Mouse (Mus musculus) limb, embryonic 13.5 days (tissue): ENCODE measurements at regions not wholly inside any gene's neighbourhood (a gene's known extent, or its start where the extent isn't known, plus 50 kb on each side); places are given as distances from the start of the nearest gene placed in this dataset.

Source experiments
- ATAC-seq: fragments of 200-750 bp; cut with Nextera tagmentation; 2 replicates; pipeline ENCODE4 v1.8.0; 2017; ENCODE audit warnings: low read depth, moderate number of reproducible peaks, moderate TSS enrichment; ENCODE audit not compliant: low FRiP score
- H3K27ac ChIP-seq: fragments of 300-500 bp; sonication (generic); 2 replicates; pipeline ENCODE4 v1.5.1; 2015; ENCODE audit warnings: inconsistent platforms, mild to moderate bottlenecking, moderate library complexity
- H3K27me3 ChIP-seq: fragments of 300-500 bp; sonication (generic); 2 replicates; pipeline ENCODE4 v1.6.1; 2015; ENCODE audit warnings: mild to moderate bottlenecking, inconsistent platforms
- H3K36me3 ChIP-seq: fragments of 300-500 bp; sonication (generic); 2 replicates; pipeline ENCODE4 v1.6.1; 2015; ENCODE audit warnings: inconsistent platforms, mild to moderate bottlenecking, moderate library complexity
- H3K4me1 ChIP-seq: fragments of 300-500 bp; sonication (generic); 2 replicates; pipeline ENCODE4 v1.6.1; 2015; ENCODE audit warnings: inconsistent platforms
- H3K4me2 ChIP-seq: fragments of 300-500 bp; sonication (generic); replicated peaks from 2 replicates; pipeline ENCODE4 v1.6.1; 2015; ENCODE audit warnings: inconsistent platforms, mild to moderate bottlenecking, moderate library complexity
- H3K4me3 ChIP-seq: fragments of 300-500 bp; sonication (generic); 2 replicates; pipeline ENCODE4 v1.5.1; 2015; ENCODE audit warnings: moderate library complexity, mild to moderate bottlenecking, inconsistent platforms
- H3K9ac ChIP-seq: fragments of 300-500 bp; sonication (generic); 2 replicates; pipeline ENCODE4 v1.6.1; 2015; ENCODE audit warnings: mild to moderate bottlenecking, inconsistent platforms
- H3K9me3 ChIP-seq: fragments of 300-500 bp; sonication (generic); 2 replicates; pipeline ENCODE4 v1.6.1; 2016; ENCODE audit warnings: inconsistent platforms
- WGBS: fragments of 180-500 bp; shearing (Covaris S2); methylation state at CpG from one replicate; pipeline ENCODE4 v1.1.7; 2015; 5-methylcytosine and 5-hydroxymethylcytosine counted together

DNA sequence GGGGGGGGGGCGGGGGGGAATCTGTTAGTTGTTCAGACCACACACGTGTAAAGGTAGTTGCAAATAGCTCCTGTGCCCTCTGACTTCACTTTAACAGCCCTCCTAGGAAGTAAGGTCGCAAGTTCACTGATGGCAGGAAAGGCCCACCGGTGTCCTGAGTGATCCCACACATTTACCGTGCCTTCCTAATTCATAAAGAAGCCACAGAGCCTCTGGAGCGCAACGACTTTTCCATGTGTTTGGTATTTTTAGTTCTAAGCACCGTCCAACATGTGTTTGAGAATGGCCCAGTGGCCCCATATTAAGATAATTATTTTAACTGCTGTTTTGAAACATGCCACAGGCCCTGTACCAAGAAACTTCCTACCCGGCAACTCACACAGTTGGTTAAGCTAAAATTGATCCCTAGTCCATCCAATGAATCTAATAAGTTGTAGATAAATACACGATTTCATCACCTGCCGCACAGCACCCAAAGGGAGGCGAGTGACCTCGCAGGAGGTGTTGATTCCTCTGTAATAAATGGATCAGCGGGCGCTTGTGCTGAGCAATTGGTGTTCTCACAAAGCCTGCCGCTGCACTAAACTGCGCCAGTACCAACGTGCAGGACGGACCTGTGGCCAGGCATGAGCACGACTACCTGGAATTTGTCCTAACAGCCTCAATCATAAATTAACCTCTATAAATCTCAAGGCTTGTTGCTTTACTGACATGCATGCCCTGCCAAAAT is 198.9 kb downstream of the Pax1 start:
- Histone ChIP-seq H3K4me3 (no peak overlapping the region), H3K9ac (no peak overlapping the region), H3K36me3 (no peaks in the 10 kb centered on the region), H3K4me1 (peaks cover 17% of the 10 kb centered on the region), H3K4me2 (peak overlapping the region; percentile 7), H3K9me3 (no peaks in the 10 kb centered on the region), H3K27ac (no peak overlapping the region), H3K27me3 (peaks cover 76% of the 10 kb centered on the region)
- peak; percentile 60 for ATAC-seq
- WGBS = 15% methylated on average over 20 of the region's 20 CpGs

DNA sequence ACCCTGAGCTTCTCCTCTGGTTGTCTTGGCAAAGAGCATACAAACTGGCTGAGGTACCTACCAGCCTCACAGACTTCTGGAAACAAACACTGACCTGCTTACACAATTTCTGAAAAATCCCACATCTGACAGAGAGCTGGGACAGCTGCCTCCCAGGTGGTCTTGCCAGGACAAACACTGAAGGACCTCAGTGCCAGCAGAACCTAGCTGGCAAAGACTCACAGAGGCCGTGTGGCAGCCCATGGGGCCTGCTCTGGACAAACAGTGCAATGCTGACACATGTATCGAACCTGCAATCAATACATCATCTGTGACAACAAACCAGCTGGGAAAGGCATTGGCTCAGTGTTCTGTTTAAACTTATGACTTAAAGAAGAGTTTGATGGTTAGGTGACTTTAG is 167.4 kb downstream of the Pax1 start:
- H3K4me1 ChIP-seq = no peaks in the 10 kb centered on the region
- H3K9me3 ChIP-seq = peaks cover 3% of the 10 kb centered on the region; the same call in 1 of the 2 replicates
- H3K27ac ChIP-seq = no peak overlapping the region
- ATAC-seq = no peak
- no peak overlapping the region for H3K4me2 ChIP-seq
- 57% methylated on average over 2 of the region's 2 CpGs for WGBS
- no peak overlapping the region for H3K4me3 ChIP-seq
- no peak overlapping the region for H3K9ac ChIP-seq
- H3K36me3 ChIP-seq = no peaks in the 10 kb centered on the region
- H3K27me3 ChIP-seq = peaks cover 13% of the 10 kb centered on the region

DNA sequence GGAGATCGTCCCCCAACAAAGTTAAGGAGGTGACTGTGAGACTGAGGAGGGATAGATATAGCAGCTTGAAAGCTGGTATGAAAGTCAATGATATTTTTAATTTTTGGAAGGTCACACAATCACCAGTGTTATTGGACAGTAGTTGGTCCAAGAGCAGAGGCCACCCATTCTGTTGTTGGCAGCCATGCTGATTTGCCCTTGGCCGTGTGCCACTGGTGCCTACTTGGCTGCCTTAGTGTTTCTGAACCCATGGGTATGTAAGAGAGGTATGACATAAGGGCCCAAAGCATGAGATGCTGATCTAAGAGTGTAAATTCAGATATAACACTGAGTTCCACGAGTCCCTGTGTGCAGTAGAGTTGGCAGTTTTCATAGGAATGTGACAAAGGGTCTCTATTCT is 153.7 kb downstream of the Pax1 start:
- H3K36me3 ChIP-seq = no peaks in the 10 kb centered on the region
- no peak overlapping the region for H3K4me3 ChIP-seq
- no peaks in the 10 kb centered on the region for H3K9me3 ChIP-seq
- WGBS = 66% methylated on average over 3 of the region's 3 CpGs
- no peak overlapping the region for H3K4me2 ChIP-seq
- H3K27me3 ChIP-seq = peaks cover 21% of the 10 kb centered on the region
- no peak overlapping the region for H3K9ac ChIP-seq
- no peaks in the 10 kb centered on the region for H3K4me1 ChIP-seq
- no peak overlapping the region for H3K27ac ChIP-seq
- no peak for ATAC-seq

DNA sequence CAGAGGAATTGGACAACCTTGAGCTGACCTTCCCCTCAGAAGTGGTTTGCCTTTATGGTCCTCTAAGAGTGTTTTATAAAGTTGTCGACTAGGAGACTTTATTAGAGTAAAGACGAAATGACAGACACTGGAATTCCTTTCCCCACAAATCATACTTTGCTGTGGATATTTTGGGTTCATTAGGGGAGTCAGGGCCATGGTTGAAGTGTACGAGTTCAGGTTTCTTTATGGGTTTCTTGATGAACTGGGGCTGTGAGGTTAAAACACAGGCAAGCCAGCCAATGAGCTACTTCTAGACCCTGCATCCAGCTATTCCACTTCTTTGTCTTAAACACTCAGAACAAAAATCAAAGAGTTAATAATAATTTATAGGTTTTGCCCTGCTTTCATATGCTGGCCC is 153.0 kb downstream of the Pax1 start:
- H3K9ac ChIP-seq = no peak overlapping the region
- H3K27ac ChIP-seq = no peak overlapping the region
- H3K4me2 ChIP-seq = no peak overlapping the region
- H3K9me3 ChIP-seq = no peaks in the 10 kb centered on the region
- WGBS = 34% methylated on average over 3 of the region's 3 CpGs
- H3K27me3 ChIP-seq = peaks cover 21% of the 10 kb centered on the region
- H3K4me1 ChIP-seq = no peaks in the 10 kb centered on the region
- H3K4me3 ChIP-seq = no peak overlapping the region
- no peak for ATAC-seq
- H3K36me3 ChIP-seq = no peaks in the 10 kb centered on the region

DNA sequence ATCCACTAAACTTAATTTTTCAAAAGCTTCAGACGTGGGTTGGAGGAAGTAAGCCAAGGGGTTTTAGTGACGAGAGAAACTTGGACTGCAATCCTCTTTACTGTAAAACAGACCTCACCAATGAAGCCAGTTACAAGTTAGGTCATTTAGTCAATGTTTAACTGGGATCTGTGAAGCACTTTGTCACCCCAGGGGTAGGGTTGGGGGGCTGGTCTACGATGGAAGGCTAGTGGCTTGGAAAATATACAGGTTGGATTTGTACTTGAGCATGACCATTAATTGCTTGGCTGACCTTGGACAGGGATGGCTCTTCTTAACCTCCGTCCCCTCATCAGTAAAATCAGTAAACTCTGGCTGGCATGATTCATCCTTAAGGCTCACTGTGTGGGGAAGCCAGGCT is 142.2 kb downstream of the Pax1 start:
- WGBS = 75% methylated on average over 4 of the region's 4 CpGs
- H3K4me3 ChIP-seq = no peak overlapping the region

DNA sequence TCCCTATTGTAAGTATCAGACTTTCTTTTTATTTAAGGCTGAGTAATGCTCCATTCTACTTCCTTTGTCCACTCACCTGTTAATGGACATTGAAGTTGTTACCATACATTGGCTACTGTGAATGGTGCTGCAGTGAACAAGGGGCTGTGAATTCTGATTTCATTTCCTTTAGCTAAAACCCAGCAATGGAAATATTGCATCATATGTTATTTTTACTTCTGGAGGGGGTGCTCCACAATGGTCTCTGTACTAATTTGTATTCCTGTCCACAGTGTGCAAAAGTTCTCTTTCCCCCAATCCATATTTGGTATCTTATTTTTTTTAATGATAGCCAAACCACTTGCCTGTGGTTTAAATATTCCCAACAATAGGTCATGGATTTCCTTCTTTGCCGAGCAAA is 137.0 kb downstream of the Pax1 start:
- H3K4me3 ChIP-seq = no peak overlapping the region
- H3K4me1 ChIP-seq = no peaks in the 10 kb centered on the region
- H3K27me3 ChIP-seq = peaks cover 30% of the 10 kb centered on the region
- no peak overlapping the region for H3K4me2 ChIP-seq
- no peaks in the 10 kb centered on the region for H3K36me3 ChIP-seq
- H3K27ac ChIP-seq = no peak overlapping the region
- H3K9ac ChIP-seq = no peak overlapping the region
- WGBS = 83% methylated on average over 1 of the region's 1 CpGs
- H3K9me3 ChIP-seq = no peaks in the 10 kb centered on the region
- ATAC-seq = no peak

More for the DNA sequence above, 142.2 kb downstream of the Pax1 start:
- no peak overlapping the region for H3K4me2 ChIP-seq
- ATAC-seq = no peak
- H3K36me3 ChIP-seq = no peaks in the 10 kb centered on the region
- peaks cover 23% of the 10 kb centered on the region for H3K27me3 ChIP-seq
- no peak overlapping the region for H3K27ac ChIP-seq
- no peak overlapping the region for H3K9ac ChIP-seq
- H3K9me3 ChIP-seq = no peaks in the 10 kb centered on the region
- no peaks in the 10 kb centered on the region for H3K4me1 ChIP-seq

DNA sequence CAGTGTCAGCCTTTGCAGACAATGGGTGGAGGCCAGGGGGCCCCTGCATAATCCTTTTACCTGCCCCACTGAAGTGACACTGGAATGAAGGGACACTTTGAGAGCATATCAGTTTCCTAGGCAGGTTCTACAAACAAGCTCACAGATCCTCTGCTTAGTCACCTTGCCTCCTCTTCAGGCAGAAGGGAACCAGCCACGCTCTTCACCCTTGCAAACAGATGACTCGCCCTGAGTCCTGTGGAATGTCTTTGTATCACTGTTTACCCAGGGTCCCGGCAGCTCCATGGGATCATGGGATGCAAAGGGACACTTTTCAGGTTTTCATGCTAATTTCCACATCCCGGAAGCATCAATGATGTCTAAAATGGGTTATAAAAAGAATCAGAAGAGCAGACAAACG is 94.2 kb downstream of the Pax1 start:
- no peak for ATAC-seq
- H3K36me3 ChIP-seq = no peaks in the 10 kb centered on the region
- no peak overlapping the region for H3K4me2 ChIP-seq
- no peak overlapping the region for H3K9ac ChIP-seq
- no peaks in the 10 kb centered on the region for H3K9me3 ChIP-seq
- no peak overlapping the region for H3K27ac ChIP-seq
- no peaks in the 10 kb centered on the region for H3K27me3 ChIP-seq
- WGBS = 68% methylated on average over 5 of the region's 5 CpGs
- no peak overlapping the region for H3K4me3 ChIP-seq
- peaks cover 3% of the 10 kb centered on the region; the same call in 1 of the 2 replicates for H3K4me1 ChIP-seq

DNA sequence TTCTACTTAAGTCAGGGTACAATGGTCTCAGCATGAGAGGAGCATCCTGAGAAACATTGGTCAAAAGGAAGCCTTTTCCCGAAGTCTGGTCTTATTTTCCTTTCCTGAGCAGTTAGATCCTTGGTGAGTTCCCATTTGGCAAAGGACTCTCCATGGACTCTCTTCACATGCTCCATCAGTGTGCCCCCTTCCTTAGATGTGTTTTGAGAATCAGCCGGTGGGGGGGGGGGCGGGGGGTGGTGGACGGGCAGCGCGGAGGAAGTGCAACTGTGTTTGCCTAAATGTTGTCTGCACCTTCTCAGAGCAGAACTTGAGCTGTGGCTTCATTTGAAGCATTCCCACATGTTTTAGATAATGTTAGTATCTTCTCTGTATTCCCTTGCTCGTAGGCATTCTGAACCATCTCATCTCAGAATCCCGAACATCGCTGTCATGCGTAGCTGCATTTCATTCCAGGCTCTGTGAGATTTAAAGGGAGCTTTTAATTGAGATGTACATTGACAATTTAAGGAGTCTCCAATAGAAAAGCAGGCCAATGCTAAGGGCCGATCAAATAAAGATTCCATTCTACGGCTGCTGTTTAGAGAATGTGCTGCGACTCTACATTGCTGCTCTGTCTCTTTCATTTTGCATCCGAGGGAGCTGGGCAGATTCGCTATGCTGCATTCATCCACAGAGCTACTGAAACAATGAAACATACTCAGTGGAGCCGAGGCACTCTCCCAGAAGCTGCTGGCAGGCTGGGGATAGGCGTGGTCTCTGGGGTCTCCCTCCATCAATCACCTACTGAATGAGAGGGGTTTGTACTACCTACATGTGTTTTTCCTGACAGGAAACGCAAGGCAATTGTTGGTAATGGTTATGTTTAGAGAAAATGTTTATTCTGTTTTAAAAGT is 92.9 kb downstream of the Pax1 start:
- 78% methylated on average over 18 of the region's 18 CpGs for WGBS
- H3K36me3 ChIP-seq = no peaks in the 10 kb centered on the region
- no peak overlapping the region for H3K9ac ChIP-seq
- no peak overlapping the region for H3K4me2 ChIP-seq
- no peaks in the 10 kb centered on the region for H3K9me3 ChIP-seq
- peaks cover 8% of the 10 kb centered on the region; the same call in 1 of the 2 replicates for H3K4me1 ChIP-seq
- no peak for ATAC-seq
- no peak overlapping the region for H3K27ac ChIP-seq
- H3K27me3 ChIP-seq = no peaks in the 10 kb centered on the region
- no peak overlapping the region for H3K4me3 ChIP-seq
